Mouse (Mus musculus): Measurements from ENCODE around the gene Dusp8. TPM values are rescaled to one million over a fixed set of nuclear protein-coding genes. Genes with fewer than 3 reads are reported as not detected.

Gene Dusp8
- polyA plus RNA-seq, 1 experiment from 2014 or later, result 113 TPM

- WGBS, result 19% methylated on average over 38 of the region's 38 CpGs
- Histone ChIP-seq H3K4me1 (ENCODE audit: control insufficient read depth, insufficient read depth, low read length) (no peaks in the 10 kb centered on the region; the same call in 1 of the 2 replicates), H3K4me2 (ENCODE audit: low read length) (no peak overlapping the region), H3K9ac (ENCODE audit: low read depth, low read length) (no peak overlapping the region), H3K4me3 (ENCODE audit: low read depth, low read length) (no peak overlapping the region), H3K27ac (ENCODE audit: low read length) (no peak overlapping the region), H3K27me3 (ENCODE audit: control insufficient read depth, insufficient read depth, low read depth, low read length) (no peaks in the 10 kb centered on the region; the same call in 1 of the 2 replicates), H3K36me3 (ENCODE audit: control insufficient read depth, insufficient read depth, low read length) (peaks cover 50% of the 10 kb centered on the region), H3K9me3 (replicated peaks; ENCODE audit: control insufficient read depth, low read length, poor library complexity, severe bottlenecking) (no peaks in the 10 kb centered on the region)
- no peak for ATAC-seq
Observed at GRCm38 (mm10) chr7:142082179-142082578, 13.5 kb downstream of the Dusp8 start.

GRCm38 (mm10) chr7:142081736-142082135 is 13.9 kb downstream of the Dusp8 start:
- Histone ChIP-seq H3K27ac (ENCODE audit: low read length) (no peak overlapping the region), H3K36me3 (ENCODE audit: control insufficient read depth, insufficient read depth, low read length) (peaks cover 48% of the 10 kb centered on the region), H3K9ac (ENCODE audit: low read depth, low read length) (no peak overlapping the region), H3K4me2 (ENCODE audit: low read length) (no peak overlapping the region), H3K27me3 (ENCODE audit: control insufficient read depth, insufficient read depth, low read depth, low read length) (no peaks in the 10 kb centered on the region; the same call in 1 of the 2 replicates), H3K9me3 (replicated peaks; ENCODE audit: control insufficient read depth, low read length, poor library complexity, severe bottlenecking) (no peaks in the 10 kb centered on the region), H3K4me1 (ENCODE audit: control insufficient read depth, insufficient read depth, low read length) (no peaks in the 10 kb centered on the region; the same call in 1 of the 2 replicates), H3K4me3 (ENCODE audit: low read depth, low read length) (no peak overlapping the region)
- no peak for ATAC-seq
- WGBS, result 48% methylated on average over 14 of the region's 17 CpGs

- WGBS, result 49% methylated on average over 2 of the region's 2 CpGs
- H3K4me3 ChIP-seq (ENCODE audit: low read depth, low read length), result no peak overlapping the region
- no peak overlapping the region for H3K9ac ChIP-seq (ENCODE audit: low read depth, low read length)
- H3K4me1 ChIP-seq (ENCODE audit: control insufficient read depth, insufficient read depth, low read length), result no peaks in the 10 kb centered on the region; the same call in 1 of the 2 replicates
- H3K27ac ChIP-seq (ENCODE audit: low read length), result no peak overlapping the region
- H3K4me2 ChIP-seq (ENCODE audit: low read length), result no peak overlapping the region
- H3K36me3 ChIP-seq (ENCODE audit: control insufficient read depth, insufficient read depth, low read length), result peaks cover 44% of the 10 kb centered on the region
- H3K27me3 ChIP-seq (ENCODE audit: control insufficient read depth, insufficient read depth, low read depth, low read length), result no peaks in the 10 kb centered on the region; the same call in 1 of the 2 replicates
- ATAC-seq, result no peak
- no peaks in the 10 kb centered on the region for H3K9me3 ChIP-seq (replicated peaks; ENCODE audit: control insufficient read depth, low read length, poor library complexity, severe bottlenecking)
Observed at GRCm38 (mm10) chr7:142080876-142081275, 14.8 kb downstream of the Dusp8 start.

- H3K27me3 ChIP-seq (ENCODE audit: control insufficient read depth, insufficient read depth, low read depth, low read length), result no peaks in the 10 kb centered on the region
- H3K9ac ChIP-seq (ENCODE audit: low read depth, low read length), result no peak overlapping the region
- 58% methylated on average over 5 of the region's 5 CpGs for WGBS
- no peaks in the 10 kb centered on the region; the same call in 1 of the 2 replicates for H3K4me1 ChIP-seq (ENCODE audit: control insufficient read depth, insufficient read depth, low read length)
- no peaks in the 10 kb centered on the region for H3K9me3 ChIP-seq (replicated peaks; ENCODE audit: control insufficient read depth, low read length, poor library complexity, severe bottlenecking)
- H3K36me3 ChIP-seq (ENCODE audit: control insufficient read depth, insufficient read depth, low read length), result peaks cover 37% of the 10 kb centered on the region
- ATAC-seq, result no peak
- no peak overlapping the region for H3K4me3 ChIP-seq (ENCODE audit: low read depth, low read length)
- H3K4me2 ChIP-seq (ENCODE audit: low read length), result no peak overlapping the region
- no peak overlapping the region for H3K27ac ChIP-seq (ENCODE audit: low read length)
Observed at GRCm38 (mm10) chr7:142079365-142079764, 16.3 kb downstream of the Dusp8 start.

- ATAC-seq, result 0 out of 2 replicates have a peak, but pooled peaks have one; percentile 39
- WGBS, result 70% methylated on average over 3 of the region's 3 CpGs
- peaks cover 21% of the 10 kb centered on the region for H3K36me3 ChIP-seq (ENCODE audit: control insufficient read depth, insufficient read depth, low read length)
- no peaks in the 10 kb centered on the region for H3K4me1 ChIP-seq (ENCODE audit: control insufficient read depth, insufficient read depth, low read length)
- no peaks in the 10 kb centered on the region for H3K9me3 ChIP-seq (replicated peaks; ENCODE audit: control insufficient read depth, low read length, poor library complexity, severe bottlenecking)
- no peak overlapping the region for H3K27ac ChIP-seq (ENCODE audit: low read length)
- no peak overlapping the region for H3K4me2 ChIP-seq (ENCODE audit: low read length)
- H3K27me3 ChIP-seq (ENCODE audit: control insufficient read depth, insufficient read depth, low read depth, low read length), result no peaks in the 10 kb centered on the region; the same call in 1 of the 2 replicates
- H3K4me3 ChIP-seq (ENCODE audit: low read depth, low read length), result no peak overlapping the region
- H3K9ac ChIP-seq (ENCODE audit: low read depth, low read length), result no peak overlapping the region
Observed at GRCm38 (mm10) chr7:142077138-142077537, 18.5 kb downstream of the Dusp8 start.

- Histone ChIP-seq H3K36me3 (ENCODE audit: control insufficient read depth, insufficient read depth, low read length) (no peaks in the 10 kb centered on the region), H3K4me1 (ENCODE audit: control insufficient read depth, insufficient read depth, low read length) (peaks cover 5% of the 10 kb centered on the region), H3K4me2 (ENCODE audit: low read length) (no peak overlapping the region), H3K9me3 (replicated peaks; ENCODE audit: control insufficient read depth, low read length, poor library complexity, severe bottlenecking) (no peaks in the 10 kb centered on the region), H3K4me3 (ENCODE audit: low read depth, low read length) (no peak overlapping the region), H3K27ac (ENCODE audit: low read length) (no peak overlapping the region), H3K9ac (ENCODE audit: low read depth, low read length) (no peak overlapping the region), H3K27me3 (ENCODE audit: control insufficient read depth, insufficient read depth, low read depth, low read length) (no peaks in the 10 kb centered on the region; the same call in 1 of the 2 replicates)
- ATAC-seq, result no peak
- 78% methylated on average over 8 of the region's 8 CpGs for WGBS
Observed at GRCm38 (mm10) chr7:142074146-142074886, 21.3 kb downstream of the Dusp8 start.

GRCm38 (mm10) chr7:142071717-142072116 is 23.9 kb downstream of the Dusp8 start:
- H3K4me2 ChIP-seq (ENCODE audit: low read length), result no peak overlapping the region
- ATAC-seq, result no peak
- no peaks in the 10 kb centered on the region for H3K9me3 ChIP-seq (replicated peaks; ENCODE audit: control insufficient read depth, low read length, poor library complexity, severe bottlenecking)
- H3K27ac ChIP-seq (ENCODE audit: low read length), result no peak overlapping the region
- no peak overlapping the region for H3K4me3 ChIP-seq (ENCODE audit: low read depth, low read length)
- H3K9ac ChIP-seq (ENCODE audit: low read depth, low read length), result no peak overlapping the region
- H3K4me1 ChIP-seq (ENCODE audit: control insufficient read depth, insufficient read depth, low read length), result peaks cover 5% of the 10 kb centered on the region
- H3K27me3 ChIP-seq (ENCODE audit: control insufficient read depth, insufficient read depth, low read depth, low read length), result no peaks in the 10 kb centered on the region; the same call in 1 of the 2 replicates
- no peaks in the 10 kb centered on the region for H3K36me3 ChIP-seq (ENCODE audit: control insufficient read depth, insufficient read depth, low read length)

- Histone ChIP-seq H3K9me3 (replicated peaks; ENCODE audit: control insufficient read depth, low read length, poor library complexity, severe bottlenecking) (no peaks in the 10 kb centered on the region), H3K36me3 (ENCODE audit: control insufficient read depth, insufficient read depth, low read length) (no peaks in the 10 kb centered on the region), H3K9ac (ENCODE audit: low read depth, low read length) (peak overlapping the region; percentile 53), H3K4me3 (ENCODE audit: low read depth, low read length) (peak overlapping the region; percentile 20; the same call in 1 of the 2 replicates), H3K4me1 (ENCODE audit: control insufficient read depth, insufficient read depth, low read length) (peaks cover 5% of the 10 kb centered on the region), H3K4me2 (ENCODE audit: low read length) (peak overlapping the region; percentile 61), H3K27ac (ENCODE audit: low read length) (no peak overlapping the region), H3K27me3 (ENCODE audit: control insufficient read depth, insufficient read depth, low read depth, low read length) (no peaks in the 10 kb centered on the region; the same call in 1 of the 2 replicates)
- peak; percentile 73 for ATAC-seq
- WGBS, result 1% methylated on average over 8 of the region's 10 CpGs
Observed at GRCm38 (mm10) chr7:142071212-142071578, 24.4 kb downstream of the Dusp8 start.

- 15% methylated on average over 13 of the region's 13 CpGs for WGBS
- Histone ChIP-seq H3K4me2 (ENCODE audit: low read length) (peak overlapping the region; percentile 61), H3K9me3 (replicated peaks; ENCODE audit: control insufficient read depth, low read length, poor library complexity, severe bottlenecking) (no peaks in the 10 kb centered on the region), H3K36me3 (ENCODE audit: control insufficient read depth, insufficient read depth, low read length) (no peaks in the 10 kb centered on the region), H3K4me3 (ENCODE audit: low read depth, low read length) (peak overlapping the region; percentile 20; the same call in 1 of the 2 replicates), H3K9ac (ENCODE audit: low read depth, low read length) (peak overlapping the region; percentile 53), H3K27me3 (ENCODE audit: control insufficient read depth, insufficient read depth, low read depth, low read length) (no peaks in the 10 kb centered on the region; the same call in 1 of the 2 replicates), H3K4me1 (ENCODE audit: control insufficient read depth, insufficient read depth, low read length) (peaks cover 5% of the 10 kb centered on the region), H3K27ac (ENCODE audit: low read length) (no peak overlapping the region)
- peak; percentile 94 for ATAC-seq
Observed at GRCm38 (mm10) chr7:142070458-142071211, 25.0 kb downstream of the Dusp8 start.
